Mouse (Mus musculus) gonadal fat pad, adult 2 months (tissue): ENCODE data around the gene Mettl7b. TPM values are rescaled to one million over a fixed set of nuclear protein-coding genes. Genes with fewer than 3 reads are reported as not detected.

Source experiments
- DNase-seq: peaks from one replicate; pipeline ENCODE4 v3.0.0-alpha.2; 2012; ENCODE audit warnings: low read depth
- polyA plus RNA-seq: library from polyadenylated mRNA; depleted of rRNA; stranded (reverse); fragments of >200 nt; gene quantifications from 2 replicates; pipeline ENCODE4 v1.2.3, GENCODE M21; 2012

The Mettl7b gene
- polyA plus RNA-seq, 1 experiment, result 6.2 TPM

DNA sequence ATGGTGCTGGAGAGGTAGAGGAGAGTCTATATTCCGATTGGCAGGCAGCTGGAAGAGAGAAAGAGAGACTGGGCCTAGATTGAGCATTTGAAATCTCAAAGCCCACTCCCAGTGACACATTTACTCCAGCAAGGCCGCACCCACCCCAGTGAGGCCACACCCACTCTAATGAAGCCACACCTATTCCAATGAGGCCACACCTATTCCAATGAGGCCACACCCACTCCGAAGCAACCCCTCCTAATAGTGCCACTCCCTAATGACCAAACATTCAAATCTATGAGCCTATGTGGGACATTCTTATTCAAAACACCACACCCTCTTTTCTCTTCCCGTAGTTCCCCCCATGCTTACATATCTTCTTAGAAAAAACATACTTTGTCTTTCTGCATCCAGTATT, 13.3 kb downstream of the Mettl7b start:
- DNase-seq, result no peak

DNA sequence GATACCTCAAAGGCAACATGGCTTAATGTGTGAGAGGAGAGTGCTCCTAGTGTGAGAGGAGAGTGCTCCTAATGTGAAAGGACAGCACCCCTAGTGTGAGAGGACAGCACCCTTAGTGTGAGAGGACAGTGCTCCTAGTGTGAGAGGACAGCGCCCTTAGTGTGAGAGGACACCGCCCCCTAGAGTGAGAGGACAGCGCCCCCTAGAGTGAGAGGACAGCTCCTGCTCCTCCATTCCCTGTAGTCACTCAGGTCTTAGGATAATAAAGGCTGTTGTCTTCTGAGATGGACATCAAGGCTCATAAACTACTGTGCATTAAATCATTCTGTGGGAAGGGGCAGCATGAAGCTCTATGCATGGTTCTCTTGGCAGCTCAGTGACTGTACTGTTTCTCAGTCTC, 15.1 kb downstream of the Mettl7b start:
- no peak for DNase-seq

DNA sequence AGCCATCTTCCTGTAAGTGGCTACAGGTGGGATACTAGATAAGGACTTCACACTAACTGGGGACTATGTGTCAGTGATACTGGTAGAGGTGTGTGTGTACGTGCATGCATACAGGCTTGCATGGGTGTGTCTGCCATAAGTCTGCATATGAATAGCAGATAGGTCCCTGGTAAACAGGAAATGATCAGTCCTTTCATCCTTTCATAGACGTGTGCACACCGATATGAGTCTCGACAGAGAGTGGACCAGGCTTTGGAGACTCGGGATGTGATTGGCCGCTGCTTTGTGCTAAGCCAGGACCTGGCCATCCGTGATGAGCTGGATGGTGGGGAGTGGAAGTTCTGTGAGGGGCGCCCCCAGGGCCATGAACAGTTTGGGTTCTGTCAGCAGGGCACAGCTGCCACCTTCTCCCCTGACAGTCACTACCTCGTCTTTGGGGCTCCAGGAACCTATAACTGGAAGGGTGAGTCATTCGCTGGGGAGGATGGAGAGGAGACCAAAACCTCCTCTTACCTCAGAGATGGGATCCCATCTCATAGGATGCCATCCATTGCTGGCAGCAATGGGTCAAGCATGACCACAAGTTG, 20.2 kb downstream of the Mettl7b start:
- DNase-seq, result no peak

DNA sequence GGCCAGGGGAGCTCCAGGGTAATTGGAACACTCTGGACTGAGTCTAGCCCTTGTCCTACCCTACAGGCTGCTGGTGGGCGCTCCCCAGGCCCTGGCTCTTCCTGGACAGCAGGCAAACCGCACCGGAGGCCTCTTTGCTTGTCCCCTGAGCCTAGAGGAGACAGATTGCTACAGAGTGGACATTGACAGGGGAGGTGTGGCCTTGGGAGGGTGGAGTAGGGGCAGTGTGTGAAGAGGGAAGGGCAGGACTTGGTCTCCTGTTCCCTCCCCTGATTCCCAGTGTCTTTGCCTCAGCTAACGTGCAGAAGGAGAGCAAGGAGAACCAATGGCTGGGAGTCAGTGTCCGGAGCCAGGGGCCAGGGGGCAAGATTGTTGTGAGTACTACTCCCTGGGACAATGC, 21.8 kb downstream of the Mettl7b start:
- DNase-seq, result no peak

DNA sequence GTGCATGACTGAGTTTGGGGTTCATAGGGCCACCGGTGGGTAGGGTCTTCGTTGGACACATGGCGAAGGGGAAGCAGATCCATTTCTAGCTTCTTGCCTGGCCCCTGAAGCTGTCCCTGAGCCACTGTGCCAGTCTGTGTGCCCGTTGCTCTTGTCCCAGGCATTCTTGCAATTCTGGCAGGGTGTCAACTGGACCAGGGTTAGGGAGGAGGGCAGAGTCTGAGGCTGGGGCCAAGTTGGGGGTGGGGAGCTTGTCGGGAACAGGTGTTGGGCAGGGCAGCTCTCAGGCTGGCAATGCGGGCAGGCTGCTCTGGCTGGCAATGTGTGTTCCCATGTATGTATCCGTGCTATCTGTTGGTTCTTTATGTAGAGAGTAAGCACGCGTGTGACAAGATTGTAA, 22.3 kb downstream of the Mettl7b start:
- DNase-seq, result no peak

DNA sequence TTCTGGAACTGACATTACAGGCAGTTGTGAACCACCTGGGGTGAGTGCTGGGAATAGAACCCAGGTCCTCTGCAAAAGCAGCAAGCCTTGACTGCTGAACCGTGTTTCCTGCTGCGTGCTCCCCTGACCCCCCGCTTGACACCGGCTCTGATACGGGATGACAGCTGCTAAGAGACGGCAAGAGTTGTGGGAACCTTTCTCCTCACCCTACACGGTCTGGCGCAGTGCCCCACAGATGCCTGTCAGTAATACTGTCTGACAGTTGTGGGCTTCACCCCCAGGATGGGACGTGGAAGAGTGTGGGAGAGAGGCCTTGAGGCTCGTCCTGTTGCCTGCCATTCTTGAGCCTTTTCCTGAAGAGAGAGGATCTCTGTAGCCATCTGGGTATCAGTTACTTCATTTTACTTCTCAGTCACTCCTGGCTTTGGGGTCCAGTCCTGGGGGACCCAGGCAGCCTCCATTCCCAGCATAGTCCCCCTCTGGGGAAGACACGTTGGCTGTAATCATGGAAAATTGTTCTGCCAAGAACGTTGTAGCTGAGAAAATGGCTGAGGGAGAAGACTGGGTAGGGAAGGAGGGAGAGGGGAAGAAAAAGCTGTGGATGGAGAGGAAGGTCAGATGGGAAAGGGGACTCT, 22.9 kb downstream of the Mettl7b start:
- DNase-seq, result no peak

DNA sequence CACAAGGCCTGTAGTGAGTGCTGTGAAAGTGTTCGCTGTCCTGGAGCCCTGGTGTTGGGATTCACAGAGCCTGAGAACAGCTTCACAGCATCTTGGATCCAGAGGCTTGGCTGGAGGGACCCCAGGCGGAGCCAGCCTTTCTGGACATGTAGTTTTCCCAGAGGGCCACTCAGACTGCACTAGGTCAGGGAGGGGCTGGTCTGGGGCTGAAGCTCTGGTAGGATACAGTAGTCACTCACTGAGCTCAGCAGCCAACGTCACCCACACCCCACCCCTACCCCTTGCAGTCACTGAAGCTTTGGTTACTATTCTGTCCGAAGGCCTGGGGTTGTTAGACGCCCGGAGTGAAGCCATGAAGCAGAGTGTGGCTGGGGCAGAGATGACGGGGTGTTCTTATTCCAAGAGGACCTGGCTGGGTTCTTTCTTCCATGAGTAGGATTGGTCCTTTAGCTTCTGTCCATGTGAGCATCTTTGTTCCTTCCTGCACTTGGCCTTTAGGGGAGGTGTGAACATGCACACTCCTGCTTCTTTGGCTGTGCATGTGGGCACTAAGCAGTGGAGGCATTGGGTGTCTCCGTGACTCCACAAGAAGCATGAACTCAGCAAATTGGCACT, 24.9 kb downstream of the Mettl7b start:
- DNase-seq, result no peak

DNA sequence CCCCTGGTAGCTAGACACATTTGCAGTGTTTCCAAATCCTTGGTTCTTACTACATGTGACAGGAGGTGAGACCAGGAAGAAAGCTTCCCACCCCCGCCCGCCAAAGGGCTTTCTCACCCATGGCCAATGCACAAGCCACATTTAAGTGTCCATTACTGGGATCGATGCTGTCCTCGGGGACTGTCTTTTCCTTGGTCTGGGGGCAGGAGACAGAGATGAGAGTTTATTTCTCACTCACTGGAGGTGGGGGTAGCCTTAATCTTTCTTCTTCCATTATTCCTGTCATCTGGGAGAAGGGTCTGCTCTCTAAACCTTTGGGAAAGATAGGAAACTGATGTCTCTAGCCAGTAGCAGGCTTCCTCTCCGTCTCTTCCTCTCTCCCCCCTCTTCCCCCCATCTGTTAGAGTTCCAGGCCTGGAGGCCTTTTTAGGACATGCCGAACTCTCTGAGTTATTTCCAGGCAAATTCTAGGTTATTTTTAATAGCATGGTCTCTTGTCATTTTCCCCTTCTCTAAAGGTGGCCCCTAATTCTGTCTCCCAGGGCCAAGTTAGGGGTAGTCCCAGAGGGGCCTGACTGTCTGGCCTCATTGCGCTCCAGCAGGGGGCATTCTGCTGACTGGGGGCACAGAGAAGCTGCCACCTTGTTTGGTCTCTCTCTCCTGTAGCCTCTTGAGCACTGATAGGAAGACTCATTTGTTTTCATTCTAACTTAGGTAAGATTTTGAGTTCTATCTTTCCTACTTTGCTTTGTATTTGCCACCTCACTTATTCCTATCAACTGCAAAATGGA, 25.6 kb downstream of the Mettl7b start:
- no peak for DNase-seq

DNA sequence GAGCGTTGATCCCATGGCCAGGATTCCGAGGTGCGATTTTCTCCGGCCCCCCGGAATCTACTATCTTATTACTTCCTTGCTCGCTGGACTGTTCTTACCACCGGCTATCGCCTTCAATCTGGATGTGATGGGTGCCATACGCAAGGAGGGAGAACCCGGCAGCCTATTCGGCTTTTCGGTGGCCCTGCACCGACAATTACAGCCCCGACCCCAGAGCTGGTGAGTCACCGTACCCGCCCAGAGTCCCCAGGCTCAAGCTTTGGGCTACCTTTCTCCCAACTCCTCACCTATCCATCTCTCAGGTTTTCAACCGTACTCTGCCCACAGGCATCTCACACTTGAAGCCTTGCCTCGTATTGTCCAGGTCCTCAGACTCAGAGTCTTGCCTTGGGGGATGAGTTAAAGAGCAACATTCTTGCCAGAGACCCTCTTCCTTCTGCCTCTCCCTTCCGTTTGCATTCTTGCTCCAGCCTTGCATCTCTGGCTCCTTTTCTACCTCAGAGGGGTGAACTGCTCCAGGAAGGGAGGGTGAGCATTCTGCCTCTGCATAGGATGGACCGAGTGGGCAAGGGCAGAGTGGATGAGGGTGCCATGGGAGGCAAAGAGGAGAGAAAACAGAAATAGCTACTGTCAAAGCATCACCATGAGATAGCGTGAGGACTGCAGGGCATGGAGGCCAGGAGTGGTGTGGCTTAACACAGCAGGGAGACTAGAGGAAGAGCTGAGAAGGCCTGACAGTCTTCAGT, 26.6 kb downstream of the Mettl7b start:
- no peak for DNase-seq

DNA sequence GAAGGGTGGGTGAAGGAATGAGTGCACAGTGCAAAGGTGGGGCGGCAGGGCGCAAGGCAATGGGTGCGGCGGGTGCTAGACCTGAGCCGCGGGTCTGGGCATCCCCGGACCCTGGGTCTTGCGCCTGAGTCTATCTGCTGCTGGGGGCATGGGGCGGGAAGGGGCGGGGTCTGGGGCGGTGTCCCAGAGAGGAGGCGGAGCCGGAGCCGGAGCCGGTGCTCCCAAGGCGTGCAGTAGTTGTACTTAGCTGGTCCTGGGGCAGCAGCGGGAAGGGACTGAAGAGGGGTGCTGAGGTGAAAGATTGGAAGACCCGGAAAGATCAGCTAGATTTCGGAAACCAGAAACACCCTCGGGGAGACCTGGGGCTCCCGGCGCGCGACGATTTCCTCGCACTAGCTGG, 27.2 kb downstream of the Mettl7b start, which contains the start of gene Itga7:
Gene Itga7, plus strand, starts transcription at position 245 of the 400 bp plus-strand sequence.
- no peak for DNase-seq

DNA sequence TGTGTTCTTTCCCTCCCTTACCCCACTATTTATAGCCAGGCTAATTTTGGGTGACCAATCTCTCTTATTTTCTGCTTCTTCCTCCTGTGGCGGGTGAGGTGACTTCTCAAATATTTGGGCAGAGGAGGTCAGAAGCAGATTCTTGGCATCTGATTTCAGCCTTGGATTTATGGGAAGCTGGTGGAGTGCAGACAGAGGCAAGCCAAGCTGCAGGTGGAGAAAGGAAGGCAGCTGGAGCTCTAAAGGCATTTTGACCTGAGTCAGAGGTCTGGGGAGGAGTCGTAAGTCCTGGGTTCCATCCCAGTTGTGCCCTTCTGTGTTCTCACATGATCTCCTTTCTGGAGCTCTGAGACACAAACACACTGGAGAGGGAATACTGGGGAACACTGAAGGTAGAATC, 29.3 kb downstream of the Mettl7b start:
- no peak for DNase-seq

DNA sequence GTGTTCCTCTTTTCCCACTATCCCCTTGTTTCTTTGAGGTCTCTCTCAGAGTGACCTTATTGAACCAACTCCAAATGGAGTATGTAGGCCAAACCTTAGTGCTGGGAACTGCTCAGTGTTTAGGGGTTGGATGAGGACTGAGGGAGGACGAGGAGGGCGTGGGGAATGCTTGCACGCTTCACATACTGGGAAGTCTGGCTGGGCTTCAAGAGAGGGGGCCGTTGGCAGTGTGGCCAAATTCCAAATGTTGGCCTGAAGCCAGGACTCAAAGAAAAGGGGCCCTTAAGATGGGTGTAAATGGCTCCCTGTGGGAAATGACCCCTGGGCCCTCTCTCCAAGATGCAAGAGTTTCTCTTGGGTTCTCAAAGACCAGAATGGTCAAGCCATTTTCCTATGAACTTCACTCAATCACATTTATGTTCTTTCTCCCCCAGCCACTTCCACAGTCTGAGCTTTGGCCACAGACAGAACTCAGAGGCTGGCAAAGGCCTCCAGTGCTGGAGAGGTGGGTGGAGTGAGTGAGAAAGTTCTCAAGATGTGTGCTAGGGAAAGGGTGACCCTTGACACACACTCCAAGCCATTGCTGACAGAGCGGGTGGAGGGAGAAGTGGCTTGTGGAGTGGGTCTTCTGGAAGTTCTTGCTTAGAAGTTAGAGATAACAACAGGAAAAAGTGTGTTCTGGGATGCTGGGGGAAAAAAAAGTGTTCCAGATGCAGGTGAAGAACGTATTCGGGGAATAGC, 31.0 kb downstream of the Mettl7b start:
- DNase-seq, result no peak

DNA sequence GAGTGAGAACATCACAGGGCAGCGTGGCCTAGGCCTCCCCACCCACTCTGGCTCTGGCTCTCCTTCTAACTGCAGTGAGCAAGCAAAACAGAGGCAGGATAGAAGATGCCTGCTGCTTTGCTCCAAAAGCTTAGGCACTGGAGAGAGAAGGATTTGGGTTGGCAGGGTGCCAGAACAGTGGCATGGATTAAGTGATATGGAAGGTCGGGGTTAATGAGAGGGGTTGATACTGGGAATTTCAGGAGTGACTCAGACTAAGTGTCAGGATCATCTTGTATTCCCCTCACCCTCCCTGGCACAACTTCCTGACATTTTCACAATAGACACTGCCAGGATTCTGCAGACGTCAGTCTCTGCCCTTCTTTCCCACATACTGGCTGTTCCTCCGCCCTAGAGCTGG, 32.4 kb downstream of the Mettl7b start:
- DNase-seq, result no peak

DNA sequence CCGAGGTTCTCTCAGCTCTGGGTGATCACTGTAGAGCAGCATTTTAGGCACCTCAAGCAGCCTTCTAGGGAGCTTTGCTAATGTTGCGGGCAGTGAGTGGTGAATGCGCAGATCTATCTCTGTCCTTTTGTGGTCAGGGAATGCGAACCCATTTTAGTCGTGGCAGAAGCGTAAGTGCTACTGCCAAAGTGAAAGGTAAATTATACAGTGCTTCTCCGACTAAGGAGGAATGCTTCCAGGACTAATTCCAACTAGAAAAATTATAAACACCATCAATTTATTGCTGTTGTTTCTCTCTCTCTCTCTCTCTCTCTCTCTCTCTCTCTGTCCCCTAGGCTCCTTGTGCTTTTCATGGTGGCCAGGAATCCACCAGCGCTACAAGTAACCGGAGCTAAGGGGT, 36.9 kb downstream of the Mettl7b start, which contains the start of gene Bloc1s1:
Gene Bloc1s1, minus strand, starts transcription at position 101 of the 400 bp plus-strand sequence.
- DNase-seq, result no peak

DNA sequence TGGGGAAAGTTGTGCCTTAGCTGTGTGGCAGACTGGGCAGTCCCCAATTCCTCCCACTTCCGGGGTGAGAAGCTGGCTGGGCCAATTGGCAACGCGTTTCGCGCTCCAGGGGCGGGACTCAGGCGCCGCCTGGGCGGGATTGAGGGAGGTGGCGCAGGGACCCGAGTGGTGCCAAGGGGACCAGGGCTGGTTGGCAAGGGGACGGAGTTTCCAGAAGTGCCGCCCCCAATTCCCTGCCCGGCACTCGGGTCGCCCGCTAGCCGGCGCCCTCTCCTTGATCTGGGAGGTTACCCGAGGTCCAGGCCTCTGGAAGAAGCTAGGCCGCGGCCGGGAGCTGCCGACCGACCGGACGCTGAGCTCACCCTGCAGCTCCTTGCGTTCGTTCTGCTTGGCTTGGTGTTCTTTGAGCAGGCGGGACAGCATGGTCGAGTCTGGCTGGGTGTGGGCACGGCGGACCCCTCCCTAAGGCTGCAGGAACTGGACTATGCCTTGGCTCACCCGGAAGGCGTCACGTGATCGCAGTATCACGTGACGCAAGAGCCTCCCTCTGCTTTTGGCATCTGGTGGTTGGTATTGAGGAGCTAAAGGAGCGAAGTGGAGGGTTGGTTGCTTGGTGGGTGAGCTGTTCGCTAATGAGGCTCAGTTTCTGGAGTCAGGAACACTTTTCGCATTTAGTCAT, 37.6 kb downstream of the Mettl7b start:
- peak; percentile 61 for DNase-seq

DNA sequence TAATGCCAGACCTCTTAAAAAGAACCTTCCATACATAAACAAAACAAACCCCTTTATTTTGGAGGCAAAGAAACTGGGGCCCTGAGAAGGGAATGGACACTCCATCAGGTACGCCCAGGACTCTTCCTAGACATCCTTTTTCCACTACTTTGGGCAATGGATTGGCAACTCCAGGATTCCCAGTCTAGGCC, 38.1 kb downstream of the Mettl7b start, which contains the start of gene Rdh5:
Gene Rdh5, minus strand, starts transcription at position 67 of the 191 bp plus-strand sequence.
- DNase-seq, result no peak

DNA sequence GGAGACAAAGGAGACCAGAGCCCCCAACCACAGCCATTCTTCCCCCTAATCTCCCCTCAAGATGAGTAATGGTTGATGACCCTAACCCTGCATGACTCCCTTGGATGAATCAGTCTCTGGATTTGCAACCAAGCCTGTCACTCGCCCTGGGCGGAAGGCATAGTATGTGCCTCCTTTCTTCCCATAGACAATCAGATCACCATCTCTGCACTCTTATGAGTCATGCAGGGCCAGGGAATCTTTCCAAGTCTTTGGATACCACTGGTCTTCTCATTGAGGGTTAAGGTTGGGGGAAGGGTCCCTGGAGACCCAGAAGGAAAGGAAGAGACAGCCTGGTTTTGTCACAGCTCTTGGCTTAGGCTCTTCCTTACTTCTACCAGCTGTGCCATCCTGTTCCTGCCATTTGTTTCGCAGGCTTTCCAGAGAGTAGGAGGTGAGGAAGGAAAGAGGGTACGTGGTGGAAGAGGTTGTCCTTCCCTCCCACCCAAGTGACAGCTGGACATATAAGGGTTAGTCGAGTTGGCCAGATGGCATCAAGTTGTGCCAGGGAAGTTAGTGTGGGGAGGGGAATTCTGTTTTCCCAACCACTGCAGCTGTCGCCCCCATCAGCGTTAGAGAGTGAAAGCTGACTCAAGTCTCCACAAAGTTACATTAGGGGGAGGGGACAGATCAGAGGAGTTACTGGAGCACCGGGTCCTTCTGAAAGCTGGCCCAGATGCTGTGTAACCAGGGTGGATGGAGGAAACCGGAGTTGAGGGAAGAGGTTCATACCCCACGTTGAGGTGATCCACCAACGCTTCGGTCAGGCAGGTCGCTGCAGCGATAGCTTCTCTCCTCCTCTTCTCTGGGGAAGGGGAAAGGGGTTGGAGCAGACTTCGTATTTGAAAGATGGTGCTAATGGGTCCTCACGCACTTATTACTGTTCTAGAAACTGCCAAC, 38.6 kb downstream of the Mettl7b start:
- no peak for DNase-seq

DNA sequence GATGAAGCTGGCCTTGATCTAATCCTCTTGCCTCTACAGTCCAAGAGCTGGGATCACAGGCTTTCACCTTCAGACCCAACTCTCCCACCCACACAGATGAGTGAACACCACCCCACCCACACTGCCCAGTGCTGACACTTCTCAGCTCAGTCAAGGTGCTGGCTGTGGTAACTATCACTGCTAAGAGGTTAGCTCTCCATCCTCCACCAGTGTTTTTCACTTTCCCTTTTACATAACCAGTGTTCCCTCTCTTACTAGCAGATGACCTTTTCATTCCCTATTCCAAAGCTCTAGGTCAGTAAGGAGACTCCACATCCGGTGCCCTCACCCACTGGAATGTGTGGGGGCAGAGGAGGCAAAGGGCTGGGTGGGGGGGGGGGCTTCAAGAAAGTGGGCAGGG, 39.5 kb downstream of the Mettl7b start:
- DNase-seq, result no peak

DNA sequence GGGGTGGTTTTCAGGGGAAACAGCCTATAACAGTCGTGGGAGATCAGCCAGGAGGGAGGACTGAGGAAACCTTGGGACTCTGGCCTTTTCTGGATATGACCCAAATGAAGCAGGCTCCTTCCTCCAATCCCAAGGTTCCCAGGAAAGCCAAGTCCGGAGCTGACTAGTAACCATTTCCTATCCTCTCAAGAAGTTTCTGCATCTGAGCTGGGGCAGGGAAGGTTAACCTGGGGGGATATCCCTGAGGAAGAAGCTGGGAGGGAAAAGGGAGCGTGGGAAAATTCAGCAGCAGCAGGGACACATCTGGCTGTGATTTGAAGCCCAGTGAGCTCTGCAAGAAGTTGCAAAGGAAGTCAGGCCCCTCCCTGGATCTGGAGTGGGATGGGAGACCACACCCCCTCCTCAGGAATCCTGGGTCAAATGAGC, 40.0 kb downstream of the Mettl7b start:
- no peak for DNase-seq

DNA sequence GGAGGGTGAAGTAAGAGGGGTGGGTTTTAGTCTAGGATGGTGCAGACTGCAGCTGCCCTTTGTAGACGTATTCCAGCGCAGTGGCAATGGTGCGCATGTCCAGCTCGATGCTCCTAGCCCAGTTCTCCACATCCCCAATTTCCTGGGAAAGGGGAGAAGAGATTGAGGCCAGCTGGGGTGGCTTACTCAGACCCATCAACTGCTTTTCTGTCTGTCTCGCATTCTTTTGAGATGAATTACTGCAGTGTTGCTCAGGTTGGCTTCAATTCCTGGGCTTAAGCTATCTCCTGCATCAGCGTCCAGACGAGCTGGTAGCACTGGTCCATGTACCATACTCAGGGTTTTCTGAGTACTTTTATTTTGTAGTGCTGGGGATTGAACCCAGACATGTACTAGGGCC, 40.8 kb downstream of the Mettl7b start:
- no peak for DNase-seq
